Mouse (Mus musculus): ENCODE data around the gene Gm45837.
"Not testable (repeated sequence)": the region's sequence is repeated elsewhere in the genome, so short reads cannot be mapped to it uniquely, and the experiment has no call there.

Gm45837 gene

DNA sequence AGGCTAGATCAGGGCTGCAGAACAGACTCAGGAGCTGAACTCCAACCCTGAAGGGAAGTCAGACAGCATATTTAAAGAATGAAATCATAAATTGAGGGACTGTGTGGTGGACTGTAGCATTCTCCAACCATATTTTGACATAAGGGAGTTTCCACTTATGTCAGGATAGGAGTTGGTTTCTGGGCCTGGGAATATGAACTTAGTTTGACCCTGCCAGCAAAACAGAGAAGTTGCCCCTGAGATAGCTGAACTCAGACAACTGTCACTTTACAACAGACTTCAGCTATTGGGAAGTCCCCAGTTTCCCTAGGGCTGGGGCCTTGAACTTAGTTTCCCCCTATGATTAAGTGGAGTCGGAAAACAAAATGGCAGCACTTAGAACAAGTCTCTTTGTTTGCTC lies 140.8 kb downstream of the Gm45837 start:
- DNase-seq (ENCODE audit: low spot score) = no peak

- not testable (repeated sequence) for DNase-seq (ENCODE audit: low spot score)
These were observed 144.8 kb downstream of the Gm45837 start for GRCm38 (mm10) chr7:101555473-101555872.

DNA sequence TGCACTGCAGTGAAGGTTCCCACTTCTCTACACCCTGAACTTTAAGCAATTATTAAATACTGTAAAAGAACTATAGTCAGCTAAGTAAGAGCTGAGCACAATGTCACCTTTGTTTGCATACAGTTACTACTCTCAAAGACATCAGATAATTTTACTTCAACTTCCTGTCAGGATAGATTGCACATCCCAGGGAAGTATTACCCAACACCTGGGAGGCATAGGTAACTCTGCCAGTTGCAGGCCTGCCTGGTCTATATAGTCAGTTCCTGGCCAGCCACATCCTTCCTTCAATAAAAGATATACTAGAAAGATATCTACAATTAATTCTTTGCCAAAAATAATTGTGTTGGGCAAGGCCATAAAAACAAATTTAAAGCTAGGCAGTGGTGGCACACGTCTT lies 146.7 kb downstream of the Gm45837 start:
- DNase-seq (ENCODE audit: low spot score) = no peak

GRCm38 (mm10) chr7:101559393-101559792 lies 148.7 kb downstream of the Gm45837 start:
- not testable (repeated sequence) for DNase-seq (ENCODE audit: low spot score)

All from embryo, embryonic 10 days (tissue).